ENCODE assay signal across 7 mouse cellular contexts in the genomic region with DNA sequence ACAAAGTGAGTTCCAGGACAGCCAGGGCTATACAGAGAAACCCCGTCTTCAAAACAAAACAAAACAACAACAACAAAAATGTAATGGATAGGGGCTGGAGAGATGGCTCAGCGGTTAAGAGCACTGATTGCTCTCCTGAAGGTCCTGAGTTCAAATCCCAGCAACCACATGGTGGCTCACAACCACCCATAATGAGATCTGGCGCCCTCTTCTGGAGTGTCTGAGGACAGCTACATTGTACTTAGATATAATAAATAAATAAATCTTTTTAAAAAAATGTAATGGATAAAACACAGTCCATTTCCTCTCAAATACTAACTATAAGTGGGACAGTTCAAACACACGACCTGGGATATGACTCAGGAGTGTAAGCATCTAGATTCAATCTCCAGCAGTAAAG. TPM values are rescaled to one million over a fixed set of nuclear protein-coding genes. Genes with fewer than 3 reads are reported as not detected.
A peak's percentile ranks its signal among the peaks of the same experiment; 100 is the strongest.
DNase-seq lines count a peak whose midpoint lies in the region; ATAC-seq and TF ChIP-seq lines count a peak whose summit lies in the region.
"Not testable (repeated sequence)": the region's sequence is repeated elsewhere in the genome, so short reads cannot be mapped to it uniquely, and the experiment has no call there.

No protein-coding gene starts in this region.

- POLR2A ChIA-PET in Patski (lab: Charles Lee) = not testable (repeated sequence)

- not testable (repeated sequence) for ATAC-seq in Patski; liver, postnatal 0 days; stomach, postnatal 0 days (ENCODE audit: low FRiP score, low TSS enrichment)

- CTCF ChIA-PET in Patski (lab: Charles Lee) = interaction anchor here (0.9 to 1.5 kb wide), 4 partner anchors 9 to 24 kb away, joined by 3 to 4 read pairs (median 3); no protein-coding TSS in a partner anchor

- not testable (repeated sequence) for H3K4me3 ChIP-seq in liver, postnatal 0 days (ENCODE audit: low read depth, low read length); stomach, postnatal 0 days (ENCODE audit: low read depth, low read length)

- TF ChIP-seq EP300 in liver, postnatal 0 days (IDR thresholded peaks at IDR 0.05; ENCODE audit: low read depth); stomach, postnatal 0 days (optimal IDR thresholded peaks at IDR 0.05): not testable (repeated sequence)

- not testable (repeated sequence) for H3K4me2 ChIP-seq in liver, postnatal 0 days (ENCODE audit: low read depth, low read length); stomach, postnatal 0 days (replicated peaks; ENCODE audit: low read depth)

- not testable (repeated sequence) for H3K27me3 ChIP-seq in Patski; liver, postnatal 0 days (ENCODE audit: insufficient read depth, low read length); stomach, postnatal 0 days (ENCODE audit: control insufficient read depth, insufficient read depth, low read length)

- not testable (repeated sequence) for H3K9ac ChIP-seq in liver, postnatal 0 days (replicated peaks); stomach, postnatal 0 days (ENCODE audit: low read length)

- in situ Hi-C loops in Patski (cut with MboI; ENCODE audit: low pct_unique_long_range_greater_than_20kb) = not testable (repeated sequence)

- H3K36me3 ChIP-seq in liver, postnatal 0 days (replicated peaks; ENCODE audit: insufficient read depth, low read length) = peaks cover 42% of the 10 kb centered on the region
- H3K36me3 ChIP-seq in stomach, postnatal 0 days (ENCODE audit: control insufficient read depth, insufficient read depth, low read length) = not testable (repeated sequence)

- H3K27ac ChIP-seq in liver, postnatal 0 days (ENCODE audit: low read depth); stomach, postnatal 0 days (replicated peaks): not testable (repeated sequence)

- peaks cover 16% of the 10 kb centered on the region for H3K4me1 ChIP-seq in liver, postnatal 0 days (ENCODE audit: insufficient read depth)
- H3K4me1 ChIP-seq in stomach, postnatal 0 days (replicated peaks; ENCODE audit: control insufficient read depth, insufficient read depth) = not testable (repeated sequence)

- DNase-seq in B cell, adult 2 months = peak; percentile 59 to 63
- DNase-seq in Patski (ENCODE audit: low read depth, low spot score); liver, postnatal 0 days; stomach, postnatal 0 days (ENCODE audit: low spot score): not testable (repeated sequence)
- DNase-seq in heart, postnatal 4 days = peak; percentile 17
- DNase-seq in kidney, postnatal 10 days = peak; percentile 25
- DNase-seq in thymus, postnatal 4 days = peak; percentile 64

- H3K9me3 ChIP-seq in liver, postnatal 0 days (ENCODE audit: low read length); stomach, postnatal 0 days (ENCODE audit: control insufficient read depth, low read length): not testable (repeated sequence)

- peak; percentile 31 for TF ChIP-seq CTCF in Patski (IDR thresholded peaks at IDR 0.05)
- TF ChIP-seq CTCF in liver, postnatal 0 days (IDR thresholded peaks at IDR 0.05; ENCODE audit: low read depth) = peak; percentile 31
- TF ChIP-seq CTCF in stomach, postnatal 0 days (IDR thresholded peaks at IDR 0.05; ENCODE audit: low read depth) = peak; percentile 33

- 85% methylated on average over 4 of the region's 4 CpGs for WGBS in liver, postnatal 0 days (ENCODE audit: insufficient replicate concordance)
- WGBS in stomach, postnatal 0 days = 85% methylated on average over 4 of the region's 4 CpGs

RNA-seq across cellular contexts. Expression of gene Crlf3, which starts 14.4 kb away (rescaled TPM):
- 27.9 TPM for polyA plus RNA-seq in Patski (2021)
- total RNA-seq in heart, postnatal 4 days (2021) = 10 to 100 TPM; 24.0 to 25.4 TPM
- 45.7 and 47.8 TPM in 2 replicates for polyA plus RNA-seq in liver, postnatal 0 days (2015; fragmentation: Nextera tagmentation; extraction: Ambion mirVana)
- 13.2 and 13.6 TPM in 2 replicates for polyA plus RNA-seq in stomach, postnatal 0 days (2015; fragmentation: Nextera tagmentation; extraction: Ambion mirVana)

RNA-seq across cellular contexts. Expression of gene Atad5, which starts 22.8 kb away (rescaled TPM):
- polyA plus RNA-seq in Patski (2021) = 4.5 TPM
- 1 to 10 TPM; 8.2 to 8.8 TPM for total RNA-seq in heart, postnatal 4 days (2021)
- 3.7 and 4.9 TPM in 2 replicates for polyA plus RNA-seq in liver, postnatal 0 days (2015; fragmentation: Nextera tagmentation; extraction: Ambion mirVana)
- 1.6 and 2.2 TPM in 2 replicates for polyA plus RNA-seq in stomach, postnatal 0 days (2015; fragmentation: Nextera tagmentation; extraction: Ambion mirVana)
